Mouse (Mus musculus) liver, embryonic 12.5 days (tissue): ENCODE results near the gene Sema3a. TPM values are rescaled to one million over a fixed set of nuclear protein-coding genes. Genes with fewer than 3 reads are reported as not detected.

Experiments used
- ATAC-seq: fragments of 200-750 bp; cut with Nextera tagmentation; 2 replicates; pipeline ENCODE4 v1.8.0; 2017; ENCODE audit warnings: moderate number of reproducible peaks, mild to moderate bottlenecking, moderate library complexity
- H3K27ac ChIP-seq: fragments of 300-500 bp; sonication (generic); 2 replicates; pipeline ENCODE4 v1.5.1; 2016; ENCODE audit warnings: mild to moderate bottlenecking
- H3K27me3 ChIP-seq: fragments of 300-500 bp; sonication (generic); replicated peaks from 2 replicates; pipeline ENCODE4 v1.6.1; 2016; ENCODE audit warnings: mild to moderate bottlenecking, moderate library complexity
- H3K36me3 ChIP-seq: fragments of 300-500 bp; sonication (generic); 2 replicates; pipeline ENCODE4 v1.6.1; 2016; ENCODE audit warnings: mild to moderate bottlenecking, moderate library complexity
- H3K4me1 ChIP-seq: fragments of 300-500 bp; sonication (generic); 2 replicates; pipeline ENCODE4 v1.6.1; 2016
- H3K4me2 ChIP-seq: fragments of 300-500 bp; sonication (generic); 2 replicates; pipeline ENCODE4 v1.6.1; 2016; ENCODE audit warnings: mild to moderate bottlenecking, moderate library complexity
- H3K4me3 ChIP-seq: fragments of 300-500 bp; sonication (generic); 2 replicates; pipeline ENCODE4 v1.5.1; 2016; ENCODE audit warnings: mild to moderate bottlenecking, moderate library complexity
- H3K9ac ChIP-seq: fragments of 300-500 bp; sonication (generic); 2 replicates; pipeline ENCODE4 v1.6.1; 2016; ENCODE audit warnings: mild to moderate bottlenecking, moderate library complexity
- H3K9me3 ChIP-seq: fragments of 300-500 bp; sonication (generic); replicated peaks from 2 replicates; pipeline ENCODE4 v1.6.1; 2016; ENCODE audit warnings: mild to moderate bottlenecking, moderate library complexity
- WGBS: fragments of 180-500 bp; shearing (Covaris S2); methylation state at CpG from one replicate; pipeline ENCODE4 v1.1.7; 2016; ENCODE audit not compliant: insufficient replicate concordance; 5-methylcytosine and 5-hydroxymethylcytosine counted together
- polyA plus RNA-seq: library from polyadenylated mRNA; unstranded; fragments of >200 nt; fragmentation: Nextera tagmentation; extraction: Ambion mirVana; gene quantifications from 2 replicates; pipeline ENCODE4 v1.2.1, GENCODE M21; 2016

Sema3a gene
- polyA plus RNA-seq, 1 experiment from 2014 or later, result 5.9 TPM

DNA sequence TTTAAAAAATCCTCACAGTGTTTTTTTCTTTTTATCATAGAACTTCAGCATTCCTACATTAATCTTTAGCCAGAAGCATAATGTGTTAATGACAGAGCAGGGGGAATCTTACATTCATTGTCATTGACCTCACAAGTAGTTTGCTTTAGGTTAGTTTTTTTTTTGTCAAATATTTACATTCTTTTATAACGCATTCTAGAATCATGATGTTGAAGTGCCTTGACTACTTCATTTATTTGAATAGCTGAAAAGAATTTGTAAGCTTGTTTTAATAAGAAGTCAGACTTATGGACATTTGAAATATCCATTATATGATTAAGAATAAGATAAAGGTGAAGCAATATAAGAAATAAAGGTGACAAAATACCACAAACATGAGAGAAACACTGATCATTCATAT is 212.5 kb downstream of the Sema3a start:
- Histone ChIP-seq H3K4me1 (no peaks in the 10 kb centered on the region), H3K9ac (no peak overlapping the region), H3K36me3 (no peaks in the 10 kb centered on the region), H3K4me3 (no peak overlapping the region), H3K27ac (no peak overlapping the region), H3K9me3 (no peaks in the 10 kb centered on the region), H3K4me2 (no peak overlapping the region), H3K27me3 (no peaks in the 10 kb centered on the region)
- ATAC-seq, result no peak
- WGBS, result 62% methylated on average over 1 of the region's 1 CpGs

- H3K9ac ChIP-seq, result no peak overlapping the region
- no peaks in the 10 kb centered on the region for H3K9me3 ChIP-seq
- WGBS, result 70% methylated on average over 4 of the region's 4 CpGs
- H3K27me3 ChIP-seq, result no peaks in the 10 kb centered on the region
- no peak for ATAC-seq
- H3K27ac ChIP-seq, result no peak overlapping the region
- H3K36me3 ChIP-seq, result no peaks in the 10 kb centered on the region
- no peak overlapping the region for H3K4me2 ChIP-seq
- no peaks in the 10 kb centered on the region for H3K4me1 ChIP-seq
- H3K4me3 ChIP-seq, result no peak overlapping the region
Measured at GRCm38 (mm10) chr5:13347068-13347467, 221.9 kb downstream of the Sema3a start.

GRCm38 (mm10) chr5:13351611-13352010 is 226.4 kb downstream of the Sema3a start:
- H3K4me1 ChIP-seq, result no peaks in the 10 kb centered on the region
- no peak overlapping the region for H3K27ac ChIP-seq
- H3K9ac ChIP-seq, result no peak overlapping the region
- no peaks in the 10 kb centered on the region for H3K27me3 ChIP-seq
- H3K4me3 ChIP-seq, result no peak overlapping the region
- no peaks in the 10 kb centered on the region for H3K36me3 ChIP-seq
- H3K4me2 ChIP-seq, result no peak overlapping the region
- WGBS, result 48% methylated on average over 4 of the region's 4 CpGs
- H3K9me3 ChIP-seq, result no peaks in the 10 kb centered on the region
- ATAC-seq, result no peak

GRCm38 (mm10) chr5:13352995-13353394 is 227.8 kb downstream of the Sema3a start:
- Histone ChIP-seq H3K4me2 (no peak overlapping the region), H3K36me3 (no peaks in the 10 kb centered on the region), H3K27me3 (no peaks in the 10 kb centered on the region), H3K4me3 (no peak overlapping the region), H3K9me3 (no peaks in the 10 kb centered on the region), H3K4me1 (no peaks in the 10 kb centered on the region), H3K9ac (no peak overlapping the region), H3K27ac (no peak overlapping the region)
- 69% methylated on average over 1 of the region's 1 CpGs for WGBS
- ATAC-seq, result no peak

- WGBS, result 57% methylated on average over 1 of the region's 1 CpGs
- no peak overlapping the region for H3K9ac ChIP-seq
- no peaks in the 10 kb centered on the region for H3K9me3 ChIP-seq
- no peak overlapping the region for H3K4me3 ChIP-seq
- H3K4me1 ChIP-seq, result no peaks in the 10 kb centered on the region
- H3K4me2 ChIP-seq, result no peak overlapping the region
- H3K36me3 ChIP-seq, result no peaks in the 10 kb centered on the region
- ATAC-seq, result no peak
- no peak overlapping the region for H3K27ac ChIP-seq
- no peaks in the 10 kb centered on the region for H3K27me3 ChIP-seq
Measured at GRCm38 (mm10) chr5:13353539-13353938, 228.3 kb downstream of the Sema3a start.

- Histone ChIP-seq H3K9ac (no peak overlapping the region), H3K27ac (no peak overlapping the region), H3K27me3 (no peaks in the 10 kb centered on the region), H3K4me1 (no peaks in the 10 kb centered on the region), H3K36me3 (no peaks in the 10 kb centered on the region), H3K9me3 (no peaks in the 10 kb centered on the region), H3K4me3 (no peak overlapping the region), H3K4me2 (no peak overlapping the region)
- 48% methylated on average over 1 of the region's 1 CpGs for WGBS
- ATAC-seq, result no peak
Measured at GRCm38 (mm10) chr5:13354913-13355312, 229.7 kb downstream of the Sema3a start.

- 22% methylated on average over 4 of the region's 4 CpGs for WGBS
- Histone ChIP-seq H3K9ac (no peak overlapping the region), H3K27ac (no peak overlapping the region), H3K4me3 (no peak overlapping the region), H3K9me3 (no peaks in the 10 kb centered on the region), H3K4me2 (no peak overlapping the region), H3K27me3 (no peaks in the 10 kb centered on the region), H3K4me1 (no peaks in the 10 kb centered on the region), H3K36me3 (no peaks in the 10 kb centered on the region)
- ATAC-seq, result no peak
Measured at GRCm38 (mm10) chr5:13358770-13359169, 233.6 kb downstream of the Sema3a start.

DNA sequence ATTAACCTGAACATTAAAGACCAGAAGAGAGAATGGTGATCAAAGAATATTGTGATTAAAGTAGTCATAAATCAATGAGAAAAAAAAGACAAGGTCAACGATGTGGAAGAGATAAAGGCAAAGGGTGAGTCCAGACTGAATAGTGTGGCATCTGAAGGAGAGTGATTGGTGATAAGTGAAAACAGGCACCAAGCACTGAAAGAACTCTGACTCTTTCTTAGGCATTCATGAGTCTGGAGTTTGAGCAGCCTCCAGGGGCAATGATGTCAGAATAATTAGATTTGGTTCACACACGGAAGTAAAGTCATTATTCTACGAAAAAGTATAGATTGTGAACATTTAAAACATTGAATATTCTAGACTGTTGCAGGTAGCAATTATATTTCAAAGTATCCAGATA is 235.5 kb downstream of the Sema3a start:
- Histone ChIP-seq H3K27me3 (no peaks in the 10 kb centered on the region), H3K4me2 (no peak overlapping the region), H3K4me1 (no peaks in the 10 kb centered on the region), H3K36me3 (no peaks in the 10 kb centered on the region), H3K27ac (no peak overlapping the region), H3K9me3 (no peaks in the 10 kb centered on the region), H3K4me3 (no peak overlapping the region), H3K9ac (no peak overlapping the region)
- no peak for ATAC-seq
- 58% methylated on average over 3 of the region's 3 CpGs for WGBS

DNA sequence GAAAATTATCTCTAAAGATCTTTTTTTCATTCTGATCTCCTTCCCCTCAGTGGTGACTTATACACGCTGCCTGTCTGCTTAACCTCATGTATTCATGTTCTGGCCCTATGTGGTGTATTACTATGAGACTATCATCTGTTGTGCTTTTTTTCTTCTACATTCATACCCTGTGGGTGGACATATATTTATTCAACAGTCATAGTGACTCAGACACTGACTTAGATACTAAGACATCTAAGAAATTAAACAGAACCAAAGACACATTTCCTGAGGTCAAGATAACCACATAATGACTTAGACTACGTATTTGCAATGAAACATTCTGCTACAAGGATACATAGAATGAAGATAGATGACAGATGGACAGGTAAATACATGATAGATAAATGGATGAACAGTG is 239.9 kb downstream of the Sema3a start:
- no peak overlapping the region for H3K4me2 ChIP-seq
- 55% methylated on average over 2 of the region's 2 CpGs for WGBS
- no peaks in the 10 kb centered on the region for H3K4me1 ChIP-seq
- H3K9ac ChIP-seq, result no peak overlapping the region
- H3K27me3 ChIP-seq, result no peaks in the 10 kb centered on the region
- no peaks in the 10 kb centered on the region for H3K36me3 ChIP-seq
- no peak for ATAC-seq
- H3K27ac ChIP-seq, result no peak overlapping the region
- H3K4me3 ChIP-seq, result no peak overlapping the region
- H3K9me3 ChIP-seq, result no peaks in the 10 kb centered on the region

DNA sequence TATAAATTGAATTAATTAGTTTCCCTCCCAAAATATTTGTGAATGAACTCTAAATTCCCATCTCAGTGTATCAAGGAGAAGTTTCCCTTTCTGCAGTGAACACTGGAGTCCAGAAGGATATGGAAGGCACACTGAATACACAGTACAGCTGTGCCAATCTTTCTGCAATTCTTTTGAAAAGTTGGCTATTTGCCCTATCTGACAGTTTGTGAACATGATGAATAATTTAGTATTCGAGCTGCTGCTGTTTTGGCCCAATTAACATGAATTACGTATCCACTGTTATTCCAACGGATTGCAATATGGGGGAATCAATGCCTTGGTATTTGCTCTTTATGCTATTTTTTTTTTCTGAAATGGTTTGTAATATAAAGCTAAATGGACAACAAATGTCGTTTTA is 254.0 kb downstream of the Sema3a start:
- H3K27ac ChIP-seq, result no peak overlapping the region
- H3K4me1 ChIP-seq, result no peaks in the 10 kb centered on the region

GRCm38 (mm10) chr5:13384047-13384446 is 258.8 kb downstream of the Sema3a start:
- no peaks in the 10 kb centered on the region for H3K4me1 ChIP-seq
- H3K9me3 ChIP-seq, result no peaks in the 10 kb centered on the region
- H3K4me2 ChIP-seq, result no peak overlapping the region
- no peaks in the 10 kb centered on the region for H3K27me3 ChIP-seq
- no peaks in the 10 kb centered on the region for H3K36me3 ChIP-seq
- no peak overlapping the region for H3K27ac ChIP-seq
- ATAC-seq, result no peak
- WGBS, result 54% methylated on average over 4 of the region's 4 CpGs
- H3K9ac ChIP-seq, result no peak overlapping the region
- H3K4me3 ChIP-seq, result no peak overlapping the region

More for the DNA sequence above, 254.0 kb downstream of the Sema3a start:
- no peaks in the 10 kb centered on the region for H3K27me3 ChIP-seq
- H3K9me3 ChIP-seq, result no peaks in the 10 kb centered on the region
- no peak overlapping the region for H3K4me3 ChIP-seq
- ATAC-seq, result no peak
- H3K4me2 ChIP-seq, result no peak overlapping the region
- no peak overlapping the region for H3K9ac ChIP-seq
- 62% methylated on average over 4 of the region's 4 CpGs for WGBS
- H3K36me3 ChIP-seq, result no peaks in the 10 kb centered on the region

- H3K9ac ChIP-seq, result no peak overlapping the region
- no peak overlapping the region for H3K27ac ChIP-seq
- H3K4me3 ChIP-seq, result no peak overlapping the region
- H3K27me3 ChIP-seq, result no peaks in the 10 kb centered on the region
- no peaks in the 10 kb centered on the region for H3K36me3 ChIP-seq
- no peak overlapping the region for H3K4me2 ChIP-seq
- no peaks in the 10 kb centered on the region for H3K4me1 ChIP-seq
- H3K9me3 ChIP-seq, result no peaks in the 10 kb centered on the region
- 65% methylated on average over 4 of the region's 4 CpGs for WGBS
- no peak for ATAC-seq
Measured at GRCm38 (mm10) chr5:13384714-13385113, 259.5 kb downstream of the Sema3a start.

GRCm38 (mm10) chr5:13386603-13387002 is 261.4 kb downstream of the Sema3a start:
- Histone ChIP-seq H3K4me1 (no peaks in the 10 kb centered on the region), H3K9me3 (no peaks in the 10 kb centered on the region), H3K27me3 (no peaks in the 10 kb centered on the region), H3K4me3 (no peak overlapping the region), H3K4me2 (no peak overlapping the region), H3K9ac (no peak overlapping the region), H3K36me3 (no peaks in the 10 kb centered on the region), H3K27ac (no peak overlapping the region)
- WGBS, result 60% methylated on average over 3 of the region's 3 CpGs
- no peak for ATAC-seq
